Mouse (Mus musculus) midbrain, embryonic 11.5 days (tissue): ENCODE results near the gene Pde1b. TPM values are rescaled to one million over a fixed set of nuclear protein-coding genes. Genes with fewer than 3 reads are reported as not detected.
A peak's percentile ranks its signal among the peaks of the same experiment; 100 is the strongest.

Source experiments
- ATAC-seq: fragments of 200-750 bp; cut with Nextera tagmentation; 2 replicates; pipeline ENCODE4 v1.8.0; 2017; ENCODE audit warnings: moderate TSS enrichment, moderate library complexity; ENCODE audit not compliant: low FRiP score
- DNase-seq: peaks from one replicate; pipeline ENCODE4 v3.0.0; 2015; ENCODE audit warnings: low spot score; ENCODE audit errors: missing footprints
- H3K27ac ChIP-seq: fragments of 300-500 bp; sonication (generic); 2 replicates; pipeline ENCODE4 v1.5.1; 2014; ENCODE audit warnings: low read depth, low read length
- H3K27me3 ChIP-seq: fragments of 300-500 bp; sonication (generic); 2 replicates; pipeline ENCODE4 v1.6.1; 2014; ENCODE audit warnings: mild to moderate bottlenecking, low read length, moderate library complexity, mixed read lengths; ENCODE audit not compliant: control insufficient read depth, insufficient read depth
- H3K36me3 ChIP-seq: fragments of 300-500 bp; sonication (generic); 2 replicates; pipeline ENCODE4 v1.6.1; 2014; ENCODE audit warnings: mild to moderate bottlenecking, low read length, moderate library complexity, mixed read lengths; ENCODE audit not compliant: control insufficient read depth, insufficient read depth
- H3K4me1 ChIP-seq: fragments of 300-500 bp; sonication (generic); 2 replicates; pipeline ENCODE4 v1.6.1; 2014; ENCODE audit warnings: low read length; ENCODE audit not compliant: control insufficient read depth, insufficient read depth
- H3K4me2 ChIP-seq: fragments of 300-500 bp; sonication (generic); 2 replicates; pipeline ENCODE4 v1.6.1; 2014; ENCODE audit warnings: mild to moderate bottlenecking, moderate library complexity
- H3K4me3 ChIP-seq: fragments of 300-500 bp; sonication (generic); 2 replicates; pipeline ENCODE4 v1.5.1; 2014; ENCODE audit warnings: low read depth, low read length
- H3K9ac ChIP-seq: fragments of 300-500 bp; sonication (generic); 2 replicates; pipeline ENCODE4 v1.6.1; 2014; ENCODE audit warnings: low read length
- H3K9me3 ChIP-seq: fragments of 300-500 bp; sonication (generic); 2 replicates; pipeline ENCODE4 v1.6.1; 2016; ENCODE audit warnings: low read length; ENCODE audit not compliant: control insufficient read depth
- WGBS: fragments of 180-500 bp; shearing (Covaris S2); extraction: QIAGEN DNeasy Blood & Tissue Kit; methylation state at CpG from one replicate; pipeline ENCODE4 v1.1.7; 2014; 5-methylcytosine and 5-hydroxymethylcytosine counted together
- polyA plus RNA-seq: library from polyadenylated mRNA; unstranded; fragments of >200 nt; fragmentation: Nextera tagmentation; extraction: Ambion mirVana; gene quantifications from 2 replicates; pipeline ENCODE4 v1.2.1, GENCODE M21; 2014

Pde1b gene
- polyA plus RNA-seq, 1 experiment from 2014 or later = 35.6 TPM

DNA sequence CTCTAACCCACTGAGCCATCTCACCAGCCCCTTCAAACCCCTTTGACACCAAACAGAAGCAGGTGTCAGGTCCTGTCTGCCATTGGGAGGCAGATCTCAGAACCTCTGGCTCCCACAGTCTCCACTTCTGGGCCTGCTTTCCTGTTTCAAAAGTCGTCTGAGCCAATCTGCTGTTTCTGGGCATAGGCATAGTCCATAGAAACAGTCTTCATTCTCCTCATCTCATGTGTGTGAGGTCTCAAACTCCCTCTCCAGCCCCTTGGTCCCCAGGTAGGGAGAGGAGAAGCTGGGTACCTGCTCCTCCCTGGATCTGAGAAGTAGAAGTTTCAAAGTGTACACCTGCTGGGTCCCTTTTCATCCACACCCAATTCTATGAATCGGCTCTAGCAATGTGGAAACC, 33.6 kb downstream of the Pde1b start:
- H3K4me3 ChIP-seq = peak overlapping the region; percentile 68; the same call in 1 of the 2 replicates
- no peak overlapping the region; the same call in 1 of the 2 replicates for H3K9ac ChIP-seq
- ATAC-seq (no peak), DNase-seq (no peak)
- 18% methylated on average over 2 of the region's 2 CpGs for WGBS
- H3K9me3 ChIP-seq = no peaks in the 10 kb centered on the region
- H3K4me2 ChIP-seq = peak overlapping the region; percentile 95
- peaks cover 14% of the 10 kb centered on the region for H3K4me1 ChIP-seq
- H3K27ac ChIP-seq = no peak overlapping the region
- no peaks in the 10 kb centered on the region for H3K27me3 ChIP-seq
- no peaks in the 10 kb centered on the region for H3K36me3 ChIP-seq

DNA sequence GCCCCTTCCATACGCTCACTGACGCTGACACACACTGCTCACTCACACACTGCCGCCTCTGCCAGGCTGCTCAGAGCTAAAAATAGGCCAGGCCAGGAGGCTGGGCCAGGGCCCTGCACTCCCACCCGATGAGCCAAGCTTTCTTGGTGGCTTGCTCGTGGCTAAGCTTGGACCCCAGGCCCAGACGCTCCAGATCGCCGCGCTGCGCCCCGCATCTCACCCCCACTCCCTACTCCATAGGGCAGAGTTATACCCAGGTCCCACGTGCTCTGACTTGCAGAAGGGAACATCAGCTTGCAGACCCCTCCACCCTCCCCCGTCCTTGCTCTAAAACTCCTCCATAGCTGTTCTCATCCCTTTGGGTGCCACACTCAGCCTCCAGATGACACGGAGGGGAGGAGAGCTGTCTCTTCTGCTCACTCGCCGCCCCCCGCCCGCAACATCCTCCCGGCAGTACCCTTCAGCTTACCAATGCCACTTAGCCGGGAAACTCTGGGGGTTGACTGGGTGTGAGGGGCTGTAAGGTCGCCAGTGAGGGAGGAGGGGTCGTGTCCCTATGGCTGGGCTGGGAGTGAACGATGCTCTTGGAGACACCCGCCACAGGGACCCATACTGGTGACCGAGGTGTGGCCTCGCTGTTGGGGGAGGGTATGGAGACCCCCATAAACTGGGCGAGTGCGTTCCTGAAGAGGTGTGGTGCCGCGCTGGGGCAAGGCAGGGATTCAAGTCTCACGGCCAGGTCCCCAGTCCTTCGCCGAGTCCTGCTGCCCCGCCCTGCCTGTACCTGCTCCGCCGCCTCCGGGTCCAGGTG, 34.4 kb downstream of the Pde1b start:
- ATAC-seq (peak; percentile 62), DNase-seq (peak; percentile 91)
- H3K27me3 ChIP-seq = no peaks in the 10 kb centered on the region
- H3K4me1 ChIP-seq = peaks cover 14% of the 10 kb centered on the region
- no peaks in the 10 kb centered on the region for H3K9me3 ChIP-seq
- under 1% methylated on average over 37 of the region's 37 CpGs for WGBS
- H3K4me2 ChIP-seq = peak overlapping the region; percentile 95
- no peaks in the 10 kb centered on the region for H3K36me3 ChIP-seq
- no peak overlapping the region for H3K27ac ChIP-seq
- H3K4me3 ChIP-seq = peak overlapping the region; percentile 68
- H3K9ac ChIP-seq = peak overlapping the region; percentile 72

DNA sequence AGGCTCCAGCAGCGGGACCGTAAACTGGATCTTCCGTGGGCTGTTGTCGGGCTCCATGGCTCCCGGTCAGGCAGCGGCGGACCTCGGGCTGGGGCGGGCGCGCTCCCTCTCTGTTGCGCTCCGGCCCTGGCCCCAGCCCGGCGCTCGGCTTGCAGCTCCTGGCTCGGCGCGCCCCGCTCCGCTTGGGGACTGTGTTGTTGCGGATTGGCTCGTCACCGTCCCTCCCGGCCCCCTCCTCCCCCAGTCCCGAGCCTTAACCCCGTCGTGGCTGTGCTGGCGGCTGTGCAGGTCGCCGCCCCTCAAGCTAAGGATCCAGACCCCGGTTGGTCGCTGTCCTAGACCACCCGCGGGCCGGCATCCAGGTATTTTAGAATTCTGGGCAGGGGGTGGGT, 35.0 kb downstream of the Pde1b start, which contains the start of gene Ppp1r1a:
Ppp1r1a (minus strand) TSS at position 182 of the 392 bp plus-strand sequence.
- peak within 1 kb of the TSS; percentile 95 for H3K4me2 ChIP-seq
- DNase-seq = peak; percentile 93
- H3K9me3 ChIP-seq = no peaks in the 10 kb centered on the region
- peak within 1 kb of the TSS; percentile 72 for H3K9ac ChIP-seq
- H3K36me3 ChIP-seq = no peaks in the 10 kb centered on the region
- peak; percentile 91 for ATAC-seq
- H3K4me1 ChIP-seq = peaks cover 14% of the 10 kb centered on the region
- H3K27me3 ChIP-seq = no peaks in the 10 kb centered on the region
- peak within 1 kb of the TSS; percentile 68 for H3K4me3 ChIP-seq
- under 1% methylated on average over 36 of the region's 36 CpGs for WGBS
- H3K27ac ChIP-seq = no peak within 1 kb of the TSS

DNA sequence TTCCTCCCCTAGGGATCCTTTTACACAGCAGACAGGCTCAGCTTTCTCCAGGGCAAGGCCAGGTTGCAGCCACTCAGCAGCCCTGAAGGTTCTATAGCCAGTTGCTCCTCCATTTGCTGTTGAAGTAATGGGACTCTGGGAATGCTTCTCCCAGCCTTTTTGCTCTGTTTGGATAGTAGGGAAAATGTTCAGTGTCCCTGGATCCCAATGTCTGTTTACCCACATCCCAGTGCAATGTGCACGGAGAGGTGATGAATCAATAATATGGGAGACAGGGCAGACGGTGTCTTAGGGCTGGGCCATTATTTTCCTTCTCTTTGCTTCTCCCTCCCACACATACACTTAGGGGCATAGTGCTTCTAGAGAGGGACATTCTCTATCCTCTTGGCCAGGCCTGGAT, 36.4 kb downstream of the Pde1b start:
- 50% methylated on average over 2 of the region's 2 CpGs for WGBS
- DNase-seq (no peak), ATAC-seq (no peak)
- H3K9me3 ChIP-seq = no peaks in the 10 kb centered on the region
- peaks cover 14% of the 10 kb centered on the region for H3K4me1 ChIP-seq
- no peak overlapping the region for H3K27ac ChIP-seq
- H3K9ac ChIP-seq = no peak overlapping the region
- no peak overlapping the region for H3K4me3 ChIP-seq
- no peaks in the 10 kb centered on the region for H3K27me3 ChIP-seq
- no peak overlapping the region for H3K4me2 ChIP-seq
- no peaks in the 10 kb centered on the region for H3K36me3 ChIP-seq

DNA sequence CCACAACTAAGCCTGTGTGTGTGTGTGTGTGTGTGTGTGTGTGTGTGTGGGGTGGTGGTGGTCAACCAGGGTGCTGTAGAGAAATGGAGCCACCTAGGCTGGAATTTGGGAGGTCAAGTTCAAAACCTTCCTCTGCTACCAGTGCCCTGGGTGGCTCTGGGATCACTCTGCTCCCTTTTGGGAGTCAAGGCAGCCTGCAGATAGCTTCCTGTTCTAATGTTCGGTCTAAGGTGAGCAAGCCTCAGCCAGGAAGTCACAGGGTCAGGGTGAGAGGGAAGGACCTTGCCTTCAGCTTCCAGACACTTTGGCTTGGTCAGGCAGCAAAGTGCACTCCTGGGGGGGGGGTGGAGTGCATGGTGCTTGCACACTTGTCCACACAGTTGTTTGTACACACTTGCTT, 37.8 kb downstream of the Pde1b start:
- no peak for ATAC-seq
- H3K36me3 ChIP-seq = no peaks in the 10 kb centered on the region
- no peak overlapping the region for H3K27ac ChIP-seq
- H3K27me3 ChIP-seq = no peaks in the 10 kb centered on the region
- no peak overlapping the region for H3K4me2 ChIP-seq
- DNase-seq = no peak
- H3K9me3 ChIP-seq = no peaks in the 10 kb centered on the region
- WGBS = 90% methylated on average over 1 of the region's 1 CpGs
- no peak overlapping the region for H3K4me3 ChIP-seq
- peaks cover 14% of the 10 kb centered on the region for H3K4me1 ChIP-seq
- H3K9ac ChIP-seq = no peak overlapping the region

DNA sequence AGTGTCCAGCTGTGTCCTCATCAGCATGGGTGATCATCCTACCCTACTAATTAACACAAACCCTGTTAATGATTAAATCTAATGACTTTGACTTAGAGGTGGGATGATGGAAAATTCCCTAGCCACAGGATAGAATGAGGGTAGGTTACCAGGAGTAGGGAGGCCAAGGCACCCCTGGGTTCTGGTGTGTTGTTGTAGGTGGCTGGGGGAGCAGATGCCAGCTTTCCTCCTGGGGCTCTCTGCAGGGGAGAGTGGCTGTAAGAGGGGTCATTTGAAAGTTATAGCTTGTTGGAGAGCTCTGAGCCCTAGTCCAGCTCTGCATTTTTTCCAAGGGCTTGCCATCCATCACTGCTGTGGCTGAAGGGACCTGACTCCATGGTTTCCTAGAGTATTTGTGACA, 39.7 kb downstream of the Pde1b start:
- no peak for ATAC-seq
- Histone ChIP-seq H3K9ac (no peak overlapping the region), H3K9me3 (no peaks in the 10 kb centered on the region), H3K4me3 (no peak overlapping the region), H3K27ac (no peak overlapping the region), H3K27me3 (no peaks in the 10 kb centered on the region), H3K36me3 (no peaks in the 10 kb centered on the region), H3K4me2 (no peak overlapping the region), H3K4me1 (peaks cover 10% of the 10 kb centered on the region)
- DNase-seq = no peak

DNA sequence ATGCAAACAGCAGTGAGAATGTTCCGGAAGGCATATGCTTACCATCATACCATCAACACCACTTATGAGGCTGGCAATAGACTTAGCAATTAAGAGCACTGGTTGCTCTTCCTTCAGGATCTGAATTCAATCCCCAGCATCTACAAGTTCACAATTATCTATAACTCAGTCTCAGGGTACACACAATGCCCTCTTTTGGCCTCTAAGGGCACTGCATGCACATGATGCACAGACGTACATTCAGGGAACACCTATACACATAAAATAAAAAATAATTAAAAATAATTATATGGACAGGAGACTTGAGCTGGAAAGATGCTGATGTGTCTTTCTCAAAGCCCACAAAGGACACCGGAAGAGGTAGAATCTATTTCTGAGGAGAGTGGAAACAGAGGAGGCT, 45.1 kb downstream of the Pde1b start:
- Histone ChIP-seq H3K9me3 (no peaks in the 10 kb centered on the region), H3K4me2 (no peak overlapping the region), H3K4me1 (no peaks in the 10 kb centered on the region), H3K36me3 (no peaks in the 10 kb centered on the region), H3K4me3 (no peak overlapping the region), H3K27me3 (no peaks in the 10 kb centered on the region), H3K9ac (no peak overlapping the region), H3K27ac (no peak overlapping the region)
- no peak for ATAC-seq
- DNase-seq = no peak
- WGBS = 87% methylated on average over 3 of the region's 3 CpGs

DNA sequence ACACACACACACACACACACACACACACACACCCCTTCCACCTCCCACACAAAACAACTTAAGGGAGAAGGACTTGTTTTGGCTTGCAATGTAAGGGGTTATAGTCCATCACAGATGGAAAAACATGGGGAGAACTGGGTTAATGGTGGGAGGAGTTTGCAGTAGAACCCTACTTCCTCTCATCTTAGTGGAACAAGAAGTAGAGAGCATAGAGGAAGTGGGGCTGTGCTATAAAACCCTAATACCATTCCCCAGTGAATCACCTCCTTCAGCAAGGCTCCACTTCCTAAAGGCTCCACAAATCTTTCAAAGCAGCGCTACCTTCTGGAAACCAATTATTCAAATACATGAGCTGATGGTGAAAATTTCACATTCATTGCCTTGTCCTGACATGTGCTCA, 46.6 kb downstream of the Pde1b start:
- ATAC-seq = no peak
- H3K27ac ChIP-seq = no peak overlapping the region
- no peaks in the 10 kb centered on the region for H3K36me3 ChIP-seq
- no peaks in the 10 kb centered on the region for H3K9me3 ChIP-seq
- DNase-seq = no peak
- H3K4me2 ChIP-seq = no peak overlapping the region
- no peaks in the 10 kb centered on the region for H3K4me1 ChIP-seq
- no peaks in the 10 kb centered on the region for H3K27me3 ChIP-seq
- no peak overlapping the region for H3K4me3 ChIP-seq
- 90% methylated on average over 1 of the region's 1 CpGs for WGBS
- no peak overlapping the region for H3K9ac ChIP-seq

DNA sequence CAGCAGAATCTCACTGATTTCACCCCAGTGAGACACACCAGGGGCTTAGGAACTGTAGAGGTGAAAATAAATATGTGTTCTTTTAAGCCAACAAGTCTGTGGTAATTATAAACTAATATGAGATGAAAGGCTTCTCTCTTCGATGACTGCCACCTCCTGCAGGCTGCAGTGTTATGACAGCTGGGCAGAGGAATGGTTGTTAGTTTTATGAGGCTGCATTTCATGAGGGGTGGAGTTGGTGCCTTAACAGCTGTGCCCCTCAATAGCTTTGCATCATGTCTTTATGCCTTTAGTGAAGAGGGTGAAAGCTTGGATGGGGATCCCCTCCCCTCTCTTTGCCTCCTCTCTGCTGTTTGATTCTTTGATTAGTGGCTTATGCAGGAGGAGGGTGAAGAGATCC, 48.2 kb downstream of the Pde1b start:
- WGBS = 48% methylated on average over 1 of the region's 1 CpGs
- H3K9ac ChIP-seq = no peak overlapping the region
- ATAC-seq = no peak

More for the DNA sequence above, 48.2 kb downstream of the Pde1b start:
- H3K27me3 ChIP-seq = no peaks in the 10 kb centered on the region
- H3K9me3 ChIP-seq = no peaks in the 10 kb centered on the region
- no peaks in the 10 kb centered on the region for H3K36me3 ChIP-seq
- H3K4me2 ChIP-seq = no peak overlapping the region
- H3K27ac ChIP-seq = no peak overlapping the region
- no peak for DNase-seq
- no peak overlapping the region for H3K4me3 ChIP-seq
- H3K4me1 ChIP-seq = no peaks in the 10 kb centered on the region
